Mouse (Mus musculus) intestine, postnatal 0 days (tissue): ENCODE results near the gene Taar2. TPM values are rescaled to one million over a fixed set of nuclear protein-coding genes. Genes with fewer than 3 reads are reported as not detected.

Source experiments
- ATAC-seq: fragments of 200-750 bp; cut with Nextera tagmentation; 2 replicates; pipeline ENCODE4 v1.8.0; 2017; ENCODE audit warnings: mild to moderate bottlenecking, moderate TSS enrichment, moderate library complexity
- H3K27ac ChIP-seq: fragments of 300-500 bp; sonication (generic); 2 replicates; pipeline ENCODE4 v1.5.1; 2014; ENCODE audit warnings: mild to moderate bottlenecking, low read depth, low read length, moderate library complexity
- H3K27me3 ChIP-seq: fragments of 300-500 bp; sonication (generic); replicated peaks from 2 replicates; pipeline ENCODE4 v1.6.1; 2014; ENCODE audit warnings: low read length, mixed read lengths; ENCODE audit not compliant: control insufficient read depth, insufficient read depth
- H3K36me3 ChIP-seq: fragments of 300-500 bp; sonication (generic); 2 replicates; pipeline ENCODE4 v1.6.1; 2014; ENCODE audit warnings: mild to moderate bottlenecking, moderate library complexity; ENCODE audit not compliant: control insufficient read depth, insufficient read depth
- H3K4me1 ChIP-seq: fragments of 300-500 bp; sonication (generic); replicated peaks from 2 replicates; pipeline ENCODE4 v1.6.1; 2014; ENCODE audit warnings: antibody characterized with exemption, low read length, mixed read lengths; ENCODE audit not compliant: control insufficient read depth, insufficient read depth
- H3K4me2 ChIP-seq: fragments of 300-500 bp; sonication (generic); replicated peaks from 2 replicates; pipeline ENCODE4 v1.6.1; 2014; ENCODE audit warnings: low read depth, mild to moderate bottlenecking, moderate library complexity
- H3K4me3 ChIP-seq: fragments of 300-500 bp; sonication (generic); 2 replicates; pipeline ENCODE4 v1.5.1; 2014; ENCODE audit warnings: low read depth, low read length
- H3K9ac ChIP-seq: fragments of 300-500 bp; sonication (generic); 2 replicates; pipeline ENCODE4 v1.6.1; 2014; ENCODE audit warnings: mild to moderate bottlenecking, low read depth, low read length
- H3K9me3 ChIP-seq: fragments of 300-500 bp; sonication (generic); 2 replicates; pipeline ENCODE4 v1.6.1; 2016; ENCODE audit warnings: mixed run types; ENCODE audit not compliant: control insufficient read depth
- CTCF ChIP-seq: sonication (generic); IDR thresholded peaks from 2 replicates; pipeline ENCODE4 v1.5.1; 2016; ENCODE audit warnings: low read depth, mild to moderate bottlenecking, control low read depth, antibody characterized with exemption, moderate library complexity
- WGBS: fragments of 180-500 bp; shearing (Covaris S2); extraction: QIAGEN DNeasy Blood & Tissue Kit; methylation state at CpG from one replicate; pipeline ENCODE4 v1.1.7; 2014; 5-methylcytosine and 5-hydroxymethylcytosine counted together
- polyA plus RNA-seq: library from polyadenylated mRNA; unstranded; fragments of >200 nt; fragmentation: Nextera tagmentation; extraction: Ambion mirVana; gene quantifications from 2 replicates; pipeline ENCODE4 v1.2.1, GENCODE M21; 2015

Gene Taar2
- polyA plus RNA-seq, 1 experiment from 2014 or later, result not detected

GRCm38 (mm10) chr10:23951714-23952113 is 13.3 kb downstream of the Taar2 start:
- Histone ChIP-seq H3K4me1 (no peaks in the 10 kb centered on the region), H3K9ac (no peak overlapping the region), H3K4me2 (no peak overlapping the region), H3K36me3 (no peaks in the 10 kb centered on the region), H3K4me3 (no peak overlapping the region), H3K27ac (no peak overlapping the region), H3K27me3 (no peaks in the 10 kb centered on the region), H3K9me3 (no peaks in the 10 kb centered on the region)
- WGBS, result 84% methylated on average over 6 of the region's 6 CpGs
- no peak for TF ChIP-seq CTCF
- no peak for ATAC-seq

- Histone ChIP-seq H3K36me3 (no peaks in the 10 kb centered on the region), H3K27ac (no peak overlapping the region), H3K9me3 (no peaks in the 10 kb centered on the region), H3K27me3 (no peaks in the 10 kb centered on the region), H3K4me3 (no peak overlapping the region), H3K4me2 (no peak overlapping the region), H3K9ac (no peak overlapping the region), H3K4me1 (no peaks in the 10 kb centered on the region)
- 35% methylated on average over 3 of the region's 3 CpGs for WGBS
- TF ChIP-seq CTCF, result no peak
- ATAC-seq, result peak; percentile 63; the same call in 1 of the 2 replicates
Observed at GRCm38 (mm10) chr10:23959071-23959470, 20.7 kb downstream of the Taar2 start.

- WGBS, result 92% methylated on average over 13 of the region's 13 CpGs
- H3K4me2 ChIP-seq, result no peak within 1 kb of the TSS
- TF ChIP-seq CTCF, result no peak
- H3K4me1 ChIP-seq, result no peaks in the 10 kb centered on the region
- no peak within 1 kb of the TSS for H3K9ac ChIP-seq
- H3K4me3 ChIP-seq, result no peak within 1 kb of the TSS
- no peak for ATAC-seq
- H3K27me3 ChIP-seq, result no peaks in the 10 kb centered on the region
- no peaks in the 10 kb centered on the region for H3K36me3 ChIP-seq
- H3K9me3 ChIP-seq, result no peaks in the 10 kb centered on the region
- H3K27ac ChIP-seq, result no peak within 1 kb of the TSS
Observed at GRCm38 (mm10) chr10:23960444-23960915, 22.1 kb downstream of the Taar2 start, which contains the start of gene Taar4. Taar4 (plus strand) TSS chr10:23960494.

DNA sequence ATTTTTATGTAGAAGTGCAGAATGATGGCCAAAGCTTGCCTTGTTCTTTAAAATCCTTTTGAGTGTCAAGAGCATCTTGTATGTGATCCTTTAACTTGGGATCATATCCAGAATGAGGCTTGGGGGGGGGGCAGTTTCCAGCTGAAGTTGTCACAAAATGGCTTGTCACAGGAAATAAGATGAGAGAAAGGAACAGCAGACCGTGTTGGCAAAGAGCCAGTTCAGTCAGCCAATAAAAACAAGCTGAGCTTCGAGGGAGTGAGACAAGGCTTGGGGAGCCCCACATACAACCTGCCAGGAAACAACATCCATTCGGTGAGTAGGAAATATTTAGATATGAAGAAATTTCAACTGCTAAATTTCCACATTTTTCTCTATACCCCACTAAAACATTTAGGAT is 25.1 kb downstream of the Taar2 start:
- H3K36me3 ChIP-seq, result no peaks in the 10 kb centered on the region
- no peak overlapping the region for H3K27ac ChIP-seq
- H3K4me1 ChIP-seq, result no peaks in the 10 kb centered on the region
- no peaks in the 10 kb centered on the region for H3K27me3 ChIP-seq
- H3K9me3 ChIP-seq, result no peaks in the 10 kb centered on the region
- 39% methylated on average over 3 of the region's 3 CpGs for WGBS
- H3K9ac ChIP-seq, result no peak overlapping the region
- TF ChIP-seq CTCF, result no peak
- ATAC-seq, result no peak
- no peak overlapping the region for H3K4me3 ChIP-seq
- H3K4me2 ChIP-seq, result no peak overlapping the region

DNA sequence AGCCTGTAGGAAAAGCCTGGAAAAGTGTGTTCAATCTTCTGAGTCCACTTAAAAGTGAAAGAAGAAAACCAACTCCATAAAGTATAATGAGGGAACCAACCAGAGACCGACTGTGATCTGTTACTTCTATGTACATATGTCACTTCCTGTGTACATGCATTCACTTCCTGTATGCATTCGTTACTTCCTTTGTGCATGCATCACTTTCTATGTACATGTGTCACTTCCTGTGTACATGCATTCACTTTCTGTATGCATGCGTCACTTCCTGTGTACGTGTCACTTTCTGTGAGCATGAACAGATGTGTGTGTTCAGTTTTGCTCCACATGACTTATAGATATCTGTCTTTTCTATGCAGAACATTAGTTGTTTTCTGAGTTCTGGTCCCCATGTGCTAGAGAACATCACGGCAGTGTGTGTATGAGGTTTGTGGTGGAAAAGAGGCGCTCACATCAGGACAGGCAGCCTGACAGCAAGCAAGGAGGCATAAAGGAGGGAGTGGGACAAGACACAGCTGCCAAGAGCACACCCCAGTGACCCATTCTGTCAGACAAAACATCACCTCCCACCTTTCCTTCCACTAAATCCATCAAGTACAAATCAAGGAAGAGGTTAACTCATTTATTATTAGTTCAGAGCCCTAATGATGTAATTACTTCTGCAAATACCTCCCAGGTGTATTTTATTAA is 26.7 kb downstream of the Taar2 start:
- no peak for ATAC-seq
- 84% methylated on average over 6 of the region's 6 CpGs for WGBS
- no peak for TF ChIP-seq CTCF
- H3K36me3 ChIP-seq, result no peaks in the 10 kb centered on the region
- H3K27me3 ChIP-seq, result no peaks in the 10 kb centered on the region
- no peak overlapping the region for H3K9ac ChIP-seq
- no peak overlapping the region for H3K27ac ChIP-seq
- H3K9me3 ChIP-seq, result no peaks in the 10 kb centered on the region
- H3K4me3 ChIP-seq, result no peak overlapping the region
- no peaks in the 10 kb centered on the region for H3K4me1 ChIP-seq
- H3K4me2 ChIP-seq, result no peak overlapping the region

DNA sequence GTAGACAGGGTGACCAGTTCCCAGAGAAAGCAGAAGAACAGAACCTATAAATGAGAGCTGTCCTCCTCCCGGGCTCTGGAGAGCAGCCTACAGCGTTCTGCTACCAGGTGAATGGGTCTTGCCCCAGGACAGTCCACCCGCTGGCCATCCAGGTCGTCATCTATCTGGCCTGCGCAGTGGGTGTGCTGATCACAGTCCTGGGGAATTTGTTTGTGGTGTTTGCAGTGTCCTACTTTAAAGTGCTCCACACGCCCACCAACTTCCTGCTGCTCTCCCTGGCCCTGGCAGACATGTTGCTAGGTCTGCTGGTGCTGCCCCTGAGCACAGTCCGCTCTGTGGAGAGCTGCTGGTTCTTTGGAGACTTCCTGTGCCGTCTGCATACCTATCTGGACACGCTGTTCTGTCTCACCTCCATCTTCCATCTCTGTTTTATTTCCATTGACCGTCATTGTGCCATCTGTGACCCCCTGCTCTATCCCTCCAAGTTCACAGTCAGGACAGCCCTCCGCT is 32.3 kb downstream of the Taar2 start, which contains the start of gene Taar5:
Gene Taar5, plus strand, starts transcription at position 51 of the 510 bp plus-strand sequence.
- no peak within 1 kb of the TSS for H3K9ac ChIP-seq
- no peaks in the 10 kb centered on the region for H3K27me3 ChIP-seq
- no peaks in the 10 kb centered on the region for H3K36me3 ChIP-seq
- no peak within 1 kb of the TSS for H3K27ac ChIP-seq
- no peak for ATAC-seq
- WGBS, result 88% methylated on average over 11 of the region's 11 CpGs
- no peaks in the 10 kb centered on the region for H3K4me1 ChIP-seq
- no peak within 1 kb of the TSS for H3K4me3 ChIP-seq
- H3K9me3 ChIP-seq, result no peaks in the 10 kb centered on the region
- TF ChIP-seq CTCF, result no peak
- no peak within 1 kb of the TSS for H3K4me2 ChIP-seq
